Mouse (Mus musculus): ENCODE results near the gene Dll4.

DNA sequence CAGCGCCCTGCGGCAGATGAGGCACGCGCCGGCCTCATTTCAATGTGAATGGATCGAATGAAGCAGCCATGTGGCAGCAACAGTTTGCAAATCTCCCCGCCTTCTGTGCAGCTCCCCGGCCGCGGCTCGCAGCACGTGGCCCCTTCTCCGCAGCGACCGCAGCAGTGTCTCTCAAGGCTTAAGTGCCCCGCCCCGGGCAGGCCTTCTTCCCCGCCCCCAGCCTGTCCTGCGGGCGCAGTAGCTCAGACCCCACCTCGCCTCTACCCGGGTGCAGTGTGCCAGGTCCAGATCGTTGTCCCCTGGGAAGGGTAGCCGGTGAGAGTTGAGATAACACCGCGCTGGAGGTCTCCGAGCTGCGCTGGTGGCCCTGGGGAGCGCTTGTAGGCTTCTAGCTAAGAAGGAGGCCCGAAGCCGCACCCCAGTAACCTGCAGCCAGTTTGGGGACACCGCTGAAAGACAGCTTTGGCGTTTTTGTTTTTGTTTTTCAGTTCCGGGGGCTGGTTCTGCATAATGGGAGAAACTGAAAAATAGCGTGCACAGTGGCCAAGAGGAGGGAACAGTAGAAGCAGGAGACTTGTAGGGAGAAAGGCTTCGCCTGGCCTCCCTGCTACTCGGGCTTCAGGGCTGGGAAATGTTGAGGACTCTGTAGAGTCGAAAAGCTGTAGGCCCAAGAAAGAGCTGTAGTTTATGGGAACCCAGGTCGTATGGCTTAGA lies 2.8 kb upstream of the Dll4 start:
- no peak for TF ChIP-seq CTCF (IDR thresholded peaks at IDR 0.05; ENCODE audit: borderline replicate concordance, control insufficient read depth, extremely low read depth, insufficient read depth, low read length, poor library complexity)
- no peak for TF ChIP-seq POLR2A (IDR thresholded peaks at IDR 0.05; ENCODE audit: control insufficient read depth, extremely low read depth, insufficient read depth, low read length, poor library complexity)

Measured in thymus, adult 2 months (tissue).